Mouse (Mus musculus) lung, adult 2 months (tissue): Measurements from ENCODE around the gene Prpsap1.

Experiments used
- CTCF ChIP-seq: fragments of 200-500 bp; IDR thresholded peaks from 2 replicates; pipeline ENCODE4 v1.5.1; 2011; ENCODE audit warnings: mild to moderate bottlenecking, low read length, control low read depth; ENCODE audit not compliant: insufficient read depth
- POLR2A ChIP-seq: fragments of 200-500 bp; IDR thresholded peaks from 2 replicates; pipeline ENCODE4 v1.6.1; 2011; ENCODE audit warnings: low read depth, mild to moderate bottlenecking, control low read depth, low read length, borderline replicate concordance; ENCODE audit errors: extremely low read depth

GRCm38 (mm10) chr11:116515330-116516020, 21.5 kb upstream of the Prpsap1 start:
- TF ChIP-seq CTCF (no peak), POLR2A (no peak)
